Mouse (Mus musculus) megakaryocyte, embryonic 14.5 days (primary cell): ENCODE data around the gene C1qtnf12. TPM values are rescaled to one million over a fixed set of nuclear protein-coding genes. Genes with fewer than 3 reads are reported as not detected.

Experiments
- H3K27me3 ChIP-seq: replicated peaks from 2 replicates; pipeline ENCODE3; 2012; ENCODE audit warnings: inconsistent platforms
- H3K36me3 ChIP-seq: replicated peaks from 2 replicates; pipeline ENCODE3; 2012; ENCODE audit warnings: low read length, inconsistent platforms, mixed read lengths
- H3K4me1 ChIP-seq: 2 replicates; pipeline ENCODE4 v1.6.1; 2012; ENCODE audit warnings: inconsistent platforms
- H3K4me3 ChIP-seq: replicated peaks from 2 replicates; pipeline ENCODE3; 2012; ENCODE audit warnings: moderate library complexity, mild to moderate bottlenecking, inconsistent platforms
- H3K9me3 ChIP-seq: 2 replicates; pipeline ENCODE4 v1.6.1; 2012; ENCODE audit warnings: inconsistent platforms
- FLI1 ChIP-seq: IDR thresholded peaks from 2 replicates; pipeline ENCODE4 v1.6.1; 2012; ENCODE audit warnings: low read length, inconsistent platforms, mixed read lengths
- GATA1 ChIP-seq: IDR thresholded peaks from 3 replicates; pipeline ENCODE4 v1.6.1; 2012; ENCODE audit warnings: mixed read lengths, low read length, inconsistent platforms, borderline replicate concordance
- polyA plus RNA-seq: library from polyadenylated mRNA; stranded (reverse); fragments of >175 nt; gene quantifications from 2 replicates; pipeline ENCODE4 v1.2.3, GENCODE M21; 2012; ENCODE audit warnings: low replicate concordance; ENCODE audit not compliant: insufficient read depth

Gene C1qtnf12
- polyA plus RNA-seq, 1 experiment, result 30.2 TPM

- Histone ChIP-seq H3K27me3 (no peaks in the 10 kb centered on the region), H3K9me3 (no peaks in the 10 kb centered on the region), H3K4me3 (peak overlapping the region; percentile 97), H3K36me3 (peaks cover 37% of the 10 kb centered on the region), H3K4me1 (peaks cover 60% of the 10 kb centered on the region)
- TF ChIP-seq GATA1, result no peak
- TF ChIP-seq FLI1, result no peak
Measured at GRCm38 (mm10) chr4:155992906-155993547, 30.9 kb downstream of the C1qtnf12 start.

- Histone ChIP-seq H3K4me1 (peaks cover 57% of the 10 kb centered on the region), H3K36me3 (peaks cover 42% of the 10 kb centered on the region), H3K27me3 (no peaks in the 10 kb centered on the region)
Measured at GRCm38 (mm10) chr4:155993606-155994005, 31.5 kb downstream of the C1qtnf12 start.

GRCm38 (mm10) chr4:156004109-156004508, 42.0 kb downstream of the C1qtnf12 start:
- no peak for TF ChIP-seq GATA1
- TF ChIP-seq FLI1, result no peak
- Histone ChIP-seq H3K4me1 (0 out of 2 replicates have a peak, but pooled peaks cover 3% of the 10 kb centered on the region), H3K27me3 (no peaks in the 10 kb centered on the region), H3K36me3 (peaks cover 92% of the 10 kb centered on the region), H3K9me3 (no peaks in the 10 kb centered on the region), H3K4me3 (no peak overlapping the region)

More at GRCm38 (mm10) chr4:155993606-155994005, 31.5 kb downstream of the C1qtnf12 start:
- no peaks in the 10 kb centered on the region for H3K9me3 ChIP-seq
- TF ChIP-seq FLI1 (no peak), GATA1 (no peak)
- H3K4me3 ChIP-seq, result peak overlapping the region; percentile 97

- Histone ChIP-seq H3K27me3 (no peaks in the 10 kb centered on the region), H3K36me3 (peaks cover 96% of the 10 kb centered on the region), H3K9me3 (no peaks in the 10 kb centered on the region), H3K4me3 (no peak overlapping the region), H3K4me1 (peaks cover 12% of the 10 kb centered on the region; the same call in 1 of the 2 replicates)
- TF ChIP-seq GATA1 (no peak), FLI1 (no peak)
Measured at GRCm38 (mm10) chr4:156008369-156008768, 46.3 kb downstream of the C1qtnf12 start.

- H3K4me3 ChIP-seq, result no peak within 1 kb of the TSS
- H3K36me3 ChIP-seq, result peaks cover 90% of the 10 kb centered on the region
- no peaks in the 10 kb centered on the region for H3K9me3 ChIP-seq
- no peaks in the 10 kb centered on the region for H3K27me3 ChIP-seq
- H3K4me1 ChIP-seq, result peaks cover 28% of the 10 kb centered on the region
- TF ChIP-seq FLI1, result no peak
- no peak for TF ChIP-seq GATA1
Measured at GRCm38 (mm10) chr4:156013637-156014036, 51.5 kb downstream of the C1qtnf12 start, which contains the start of gene Tnfrsf4. Tnfrsf4 (plus strand) TSS chr4:156013843.

- Histone ChIP-seq H3K9me3 (no peaks in the 10 kb centered on the region), H3K27me3 (no peaks in the 10 kb centered on the region), H3K36me3 (peaks cover 88% of the 10 kb centered on the region), H3K4me1 (peaks cover 28% of the 10 kb centered on the region), H3K4me3 (no peak overlapping the region)
- TF ChIP-seq FLI1 (no peak), GATA1 (no peak)
Measured at GRCm38 (mm10) chr4:156014436-156014835, 52.3 kb downstream of the C1qtnf12 start.

Other genes starting within 250 kb of the C1qtnf12 start
- gene Tmem240, start 227.5 kb upstream of the C1qtnf12 start, polyA plus RNA-seq, result 1.2 and 3.2 TPM in 2 replicates
- gene Atad3a, start 201.2 kb upstream of the C1qtnf12 start, polyA plus RNA-seq, result 11.3 and 20.5 TPM in 2 replicates
- 0.41 and 1.4 TPM in 2 replicates for gene Vwa1, start 187.6 kb upstream of the C1qtnf12 start, polyA plus RNA-seq
- gene Tmem88b, start 176.4 kb upstream of the C1qtnf12 start, polyA plus RNA-seq, result 0.04 TPM in 1 of 2 replicates, not detected in the other
- not detected in 2 replicates for gene Ankrd65, start 171.9 kb upstream of the C1qtnf12 start, polyA plus RNA-seq
- gene Mrpl20, start 159.4 kb upstream of the C1qtnf12 start, polyA plus RNA-seq, result 10.2 and 29.9 TPM in 2 replicates
- gene Ccnl2, start 149.8 kb upstream of the C1qtnf12 start, polyA plus RNA-seq, result 8.4 and 15.4 TPM in 2 replicates
- 60.6 and 341 TPM in 2 replicates for gene Aurkaip1, start 131.0 kb upstream of the C1qtnf12 start, polyA plus RNA-seq
- gene Mxra8, start 122.6 kb upstream of the C1qtnf12 start, polyA plus RNA-seq, result 0.13 TPM in 1 of 2 replicates, not detected in the other
- gene Dvl1, start 114.9 kb upstream of the C1qtnf12 start, polyA plus RNA-seq, result 29.5 and 68.0 TPM in 2 replicates
- gene Tas1r3, start 99.0 kb upstream of the C1qtnf12 start, polyA plus RNA-seq, result 0.22 and 1.7 TPM in 2 replicates
- gene Cptp, start 92.9 kb upstream of the C1qtnf12 start, polyA plus RNA-seq, result 1.5 and 3.5 TPM in 2 replicates
- 12.5 and 14.1 TPM in 2 replicates for gene Ints11, start 92.8 kb upstream of the C1qtnf12 start, polyA plus RNA-seq
- 99.4 and 450 TPM in 2 replicates for gene Pusl1, start 70.5 kb upstream of the C1qtnf12 start, polyA plus RNA-seq
- 33.2 and 58.6 TPM in 2 replicates for gene Acap3, start 70.5 kb upstream of the C1qtnf12 start, polyA plus RNA-seq
- 90.8 and 106 TPM in 2 replicates for gene Ube2j2, start 18.5 kb upstream of the C1qtnf12 start, polyA plus RNA-seq
- gene B3galt6, start 30.3 kb downstream of the C1qtnf12 start, polyA plus RNA-seq, result 3.3 and 5.3 TPM in 2 replicates
- gene Sdf4, start 30.6 kb downstream of the C1qtnf12 start, polyA plus RNA-seq, result 29.6 and 45.2 TPM in 2 replicates
- 2.3 and 9.4 TPM in 2 replicates for gene Tnfrsf4, start 51.5 kb downstream of the C1qtnf12 start, polyA plus RNA-seq
- gene Tnfrsf18, start 63.8 kb downstream of the C1qtnf12 start, polyA plus RNA-seq, result 2.9 TPM in 1 of 2 replicates, not detected in the other
- gene Ttll10, start 97.1 kb downstream of the C1qtnf12 start, polyA plus RNA-seq, result not detected in 2 replicates
- 1.6 and 2.1 TPM in 2 replicates for gene 9430015G10Rik, start 147.7 kb downstream of the C1qtnf12 start, polyA plus RNA-seq
- gene Rnf223, start 168.2 kb downstream of the C1qtnf12 start, polyA plus RNA-seq, result 0.83 and 1.3 TPM in 2 replicates
- 0.71 and 2.3 TPM in 2 replicates for gene Agrn, start 235.2 kb downstream of the C1qtnf12 start, polyA plus RNA-seq
- gene Isg15, start 238.5 kb downstream of the C1qtnf12 start, polyA plus RNA-seq, result 48.7 TPM in 1 of 2 replicates, not detected in the other
- gene AW011738, start 241.0 kb downstream of the C1qtnf12 start, polyA plus RNA-seq, result 0.89 and 3.4 TPM in 2 replicates